Mouse (Mus musculus) testis, adult 2 months (tissue): ENCODE measurements at regions not wholly inside any gene's neighbourhood (a gene's known extent, or its start where the extent isn't known, plus 50 kb on each side); places are given as distances from the start of the nearest gene placed in this dataset.

Experiments used
- H3K27ac ChIP-seq: fragments of 200-500 bp; 2 replicates; pipeline ENCODE4 v1.5.1; 2012; ENCODE audit warnings: low read depth, low read length; ENCODE audit not compliant: control insufficient read depth, insufficient read depth
- H3K27me3 ChIP-seq: fragments of 200-500 bp; 2 replicates; pipeline ENCODE4 v1.6.1; 2012; ENCODE audit warnings: mild to moderate bottlenecking, low read length, moderate library complexity; ENCODE audit not compliant: control insufficient read depth, insufficient read depth
- H3K36me3 ChIP-seq: fragments of 200-500 bp; 2 replicates; pipeline ENCODE4 v1.6.1; 2012; ENCODE audit warnings: mild to moderate bottlenecking, low read length; ENCODE audit not compliant: control insufficient read depth, insufficient read depth
- H3K4me1 ChIP-seq: fragments of 200-500 bp; 2 replicates; pipeline ENCODE4 v1.6.1; 2012; ENCODE audit warnings: low read length; ENCODE audit not compliant: control insufficient read depth, insufficient read depth
- H3K4me3 ChIP-seq: fragments of 200-500 bp; 2 replicates; pipeline ENCODE4 v1.5.1; 2012; ENCODE audit warnings: low read depth, mild to moderate bottlenecking, low read length, moderate library complexity, mixed read lengths; ENCODE audit not compliant: control insufficient read depth
- CTCF ChIP-seq: fragments of 200-500 bp; IDR thresholded peaks from 2 replicates; pipeline ENCODE4 v1.5.1; 2012; ENCODE audit warnings: low read depth, mild to moderate bottlenecking, inconsistent platforms, low read length, moderate library complexity; ENCODE audit not compliant: control insufficient read depth, insufficient read depth, insufficient replicate concordance
- POLR2A ChIP-seq: fragments of 200-500 bp; IDR thresholded peaks from 2 replicates; pipeline ENCODE4 v1.6.1; 2012; ENCODE audit warnings: low read depth, mild to moderate bottlenecking, inconsistent platforms, low read length, moderate library complexity; ENCODE audit not compliant: control insufficient read depth

- TF ChIP-seq POLR2A (no peak), CTCF (no peak)
Measured at GRCm38 (mm10) chr12:32315099-32315783, 63.3 kb upstream of the Ccdc71l start.

More at GRCm38 (mm10) chr12:32315099-32315783, 63.3 kb upstream of the Ccdc71l start:
- no peak overlapping the region for H3K27ac ChIP-seq
- H3K4me3 ChIP-seq: no peak overlapping the region
- no peaks in the 10 kb centered on the region for H3K4me1 ChIP-seq
- no peaks in the 10 kb centered on the region for H3K36me3 ChIP-seq
- H3K27me3 ChIP-seq: no peaks in the 10 kb centered on the region
